ENCODE assay signal across 8 mouse cellular contexts in the genomic region with DNA sequence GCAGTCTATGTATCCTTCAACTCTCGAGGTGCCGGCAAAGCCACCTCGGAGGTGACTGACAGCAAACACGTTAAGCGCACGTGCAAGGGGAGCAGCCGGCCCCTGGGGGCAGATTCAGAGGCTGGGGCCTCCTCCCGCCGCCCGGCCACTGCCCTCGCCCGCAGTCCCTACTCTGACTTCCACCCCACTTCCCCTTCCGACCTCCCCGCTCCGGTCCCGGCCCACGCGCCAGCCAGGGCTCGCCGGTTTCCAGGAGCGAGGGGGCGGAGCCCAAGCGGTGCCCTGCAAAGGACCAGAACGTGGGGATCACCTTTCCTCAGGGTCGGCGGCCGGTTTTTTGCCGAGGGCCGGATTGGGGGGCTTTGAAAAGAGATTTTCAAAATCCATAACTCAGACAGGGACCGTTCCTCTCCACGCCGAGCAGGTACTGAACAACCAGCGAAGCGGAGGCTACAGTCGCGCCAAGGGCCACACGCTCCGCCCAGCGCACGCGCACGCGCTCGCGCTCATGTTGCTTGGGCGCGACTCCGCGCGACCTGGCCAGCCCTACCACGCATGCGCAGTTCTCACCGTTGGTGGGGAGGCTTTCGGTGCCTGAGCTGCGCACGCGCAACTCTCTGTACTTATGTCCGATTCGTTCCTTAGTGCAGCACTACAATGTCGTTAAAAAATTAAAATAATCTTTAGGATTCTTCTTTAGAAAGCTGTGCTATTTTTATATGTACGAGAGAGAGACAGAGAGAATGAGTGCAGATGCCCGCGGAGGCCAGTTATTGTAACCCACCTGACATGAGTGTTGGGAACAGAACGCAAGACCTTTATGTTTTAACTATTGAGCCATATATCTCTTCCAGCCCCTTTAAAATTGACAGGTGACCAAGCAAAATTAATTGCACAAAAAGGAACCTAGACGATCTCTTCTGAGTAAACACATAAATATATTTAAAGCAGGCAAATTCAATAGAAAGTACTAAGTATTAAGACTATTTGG. TPM values are rescaled to one million over a fixed set of nuclear protein-coding genes. Genes with fewer than 3 reads are reported as not detected.
A peak's percentile ranks its signal among the peaks of the same experiment; 100 is the strongest.
DNase-seq lines count a peak whose midpoint lies in the region; ATAC-seq and TF ChIP-seq lines count a peak whose summit lies in the region.

A gene (minus strand): TSS at position 540 of the 991 bp plus-strand sequence.

- H3K9ac ChIP-seq in forebrain, postnatal 0 days: peak within 1 kb of the TSS; percentile 82
- H3K9ac ChIP-seq in lung, embryonic 15.5 days: peak within 1 kb of the TSS; percentile 68

- H3K27me3 ChIP-seq in G1E (ENCODE audit: insufficient read depth, low read length): peaks cover under 1% of the 10 kb centered on the region; the same call in 1 of the 2 replicates
- no peaks in the 10 kb centered on the region for H3K27me3 ChIP-seq in forebrain, postnatal 0 days (ENCODE audit: insufficient read depth, low read length)
- no peaks in the 10 kb centered on the region for H3K27me3 ChIP-seq in lung, embryonic 15.5 days

- H3K27ac ChIP-seq in forebrain, postnatal 0 days (ENCODE audit: low read depth, low read length): peak within 1 kb of the TSS; percentile 90
- peak within 1 kb of the TSS; percentile 78 for H3K27ac ChIP-seq in lung, embryonic 15.5 days

- H3K4me2 ChIP-seq in forebrain, postnatal 0 days (ENCODE audit: low read depth): peak within 1 kb of the TSS; percentile 79
- peak within 1 kb of the TSS; percentile 93 for H3K4me2 ChIP-seq in lung, embryonic 15.5 days

- peak; percentile 82 for ATAC-seq in G1E (ENCODE audit: extremely low read depth, insufficient number of reproducible peaks, low FRiP score, poor library complexity, severe bottlenecking)
- peak; percentile 94 for ATAC-seq in forebrain, postnatal 0 days
- ATAC-seq in lung, embryonic 15.5 days (ENCODE audit: borderline replicate concordance, extremely low read depth, low FRiP score, low TSS enrichment): peak; percentile 92

- no peak for TF ChIP-seq CTCF in G1E (IDR thresholded peaks at IDR 0.05; ENCODE audit: low read depth, low read length)
- TF ChIP-seq CTCF in forebrain, postnatal 0 days (IDR thresholded peaks at IDR 0.05; ENCODE audit: low read depth): no peak

- DNase-seq in G1E (ENCODE audit: low spot score): peak; percentile 86
- peak; percentile 97 to 98 for DNase-seq in cerebellum, adult 18-20 months
- DNase-seq in forebrain, postnatal 0 days: peak; percentile 99
- peak; percentile 98 for DNase-seq in heart, postnatal 4 days
- peak; percentile 93 to 98 for DNase-seq in layer of hippocampus, adult 8-10 months (ENCODE audit: low spot score in 2 of 2)
- peak; percentile 93 for DNase-seq in ovary, adult 18-20 months (ENCODE audit: low spot score)
- peak; percentile 98 for DNase-seq in thymus, postnatal 0 days (ENCODE audit: low spot score)

- 2% methylated on average over 65 of the region's 65 CpGs for WGBS in forebrain, postnatal 0 days
- 1% methylated on average over 65 of the region's 65 CpGs for WGBS in lung, embryonic 15.5 days

- peaks cover 12% of the 10 kb centered on the region for H3K4me1 ChIP-seq in G1E (ENCODE audit: insufficient read depth, low read depth, low read length)
- peaks cover 3% of the 10 kb centered on the region; the same call in 1 of the 2 replicates for H3K4me1 ChIP-seq in forebrain, postnatal 0 days (ENCODE audit: insufficient read depth)
- no peaks in the 10 kb centered on the region for H3K4me1 ChIP-seq in lung, embryonic 15.5 days

- peak within 1 kb of the TSS; percentile 76 for H3K4me3 ChIP-seq in G1E (ENCODE audit: low read depth, low read length)
- H3K4me3 ChIP-seq in forebrain, postnatal 0 days (ENCODE audit: low read depth, low read length): peak within 1 kb of the TSS; percentile 94
- peak within 1 kb of the TSS; percentile 59 for H3K4me3 ChIP-seq in lung, embryonic 15.5 days

- peaks cover 27% of the 10 kb centered on the region for H3K36me3 ChIP-seq in G1E (replicated peaks)
- no peaks in the 10 kb centered on the region for H3K36me3 ChIP-seq in forebrain, postnatal 0 days (ENCODE audit: insufficient read depth)
- peaks cover 10% of the 10 kb centered on the region; the same call in 1 of the 2 replicates for H3K36me3 ChIP-seq in lung, embryonic 15.5 days

- H3K9me3 ChIP-seq in G1E (replicated peaks): no peaks in the 10 kb centered on the region
- H3K9me3 ChIP-seq in forebrain, postnatal 0 days (ENCODE audit: low read length): no peaks in the 10 kb centered on the region
- no peaks in the 10 kb centered on the region for H3K9me3 ChIP-seq in lung, embryonic 15.5 days

RNA-seq across cellular contexts. Expression of the gene that starts here (rescaled TPM):
- total RNA-seq in G1E (2014; fragmentation: Nextera tagmentation) (6.1 and 6.8 TPM in 2 replicates), G1E (2017) (8.6 and 9.5 TPM in 2 replicates)
- 0.55 and 1.1 TPM in 2 replicates for polyA plus RNA-seq in G1E (2012)
- 6.1 and 6.8 TPM in 2 replicates for total RNA-seq in forebrain, postnatal 0 days (2014; rRNA removed)
- 11.0 and 11.9 TPM in 2 replicates for polyA plus RNA-seq in forebrain, postnatal 0 days (2015; fragmentation: Nextera tagmentation; extraction: Ambion mirVana)
- total RNA-seq in heart, postnatal 4 days (2021): 1 to 10 TPM; 3.0 to 3.3 TPM
- 1 to 10 TPM; 4.5 to 7.4 (median 6.0) TPM for total RNA-seq in layer of hippocampus, adult 8-10 months (2022)
- 6.7 and 7.2 TPM in 2 replicates for polyA plus RNA-seq in lung, embryonic 15.5 days (2015; fragmentation: Nextera tagmentation; extraction: Ambion mirVana)
- polyA plus RNA-seq in thymus, postnatal 0 days (2015; fragmentation: Nextera tagmentation; extraction: Ambion mirVana): 9.3 and 10.1 TPM in 2 replicates

Comparison
In these comparisons a context has a peak if more than half of its experiments do, and no peak if none do; other contexts are left out.
1. Peak in every context shown above with its lines: DNase-seq, ATAC-seq, H3K4me3 ChIP-seq and H3K27ac ChIP-seq.